Mouse (Mus musculus) liver (tissue): ENCODE data around the gene Flnb.

ENCODE experiments used
- DNase-seq: peaks from one replicate; pipeline ENCODE4 v3.0.0-alpha.2; 2020; ENCODE audit warnings: mixed read lengths

Gene Flnb

GRCm38 (mm10) chr14:7864506-7864899, 46.7 kb downstream of the Flnb start:
- no peak for DNase-seq

- no peak for DNase-seq
Measured at GRCm38 (mm10) chr14:7867224-7867623, 49.5 kb downstream of the Flnb start.

DNA sequence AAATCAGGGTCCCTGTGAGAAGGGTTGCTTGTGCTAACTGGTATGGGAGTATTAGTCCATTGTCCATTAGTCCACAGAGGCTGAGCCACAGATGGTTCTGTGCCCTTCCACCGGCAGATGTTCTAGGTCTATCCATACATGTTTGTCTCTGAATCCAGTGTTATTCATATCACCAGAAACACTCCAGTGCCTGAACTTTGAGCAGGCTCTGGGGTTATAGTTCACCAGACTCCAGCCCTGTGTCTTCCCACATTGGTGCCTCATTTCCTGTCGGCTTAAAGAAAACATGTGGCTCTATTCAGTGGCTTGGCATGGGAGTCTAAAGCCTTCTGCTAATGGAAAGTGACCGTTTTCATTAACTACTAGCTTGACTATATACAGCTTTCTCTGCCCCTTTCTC, 50.1 kb downstream of the Flnb start:
- no peak for DNase-seq

DNA sequence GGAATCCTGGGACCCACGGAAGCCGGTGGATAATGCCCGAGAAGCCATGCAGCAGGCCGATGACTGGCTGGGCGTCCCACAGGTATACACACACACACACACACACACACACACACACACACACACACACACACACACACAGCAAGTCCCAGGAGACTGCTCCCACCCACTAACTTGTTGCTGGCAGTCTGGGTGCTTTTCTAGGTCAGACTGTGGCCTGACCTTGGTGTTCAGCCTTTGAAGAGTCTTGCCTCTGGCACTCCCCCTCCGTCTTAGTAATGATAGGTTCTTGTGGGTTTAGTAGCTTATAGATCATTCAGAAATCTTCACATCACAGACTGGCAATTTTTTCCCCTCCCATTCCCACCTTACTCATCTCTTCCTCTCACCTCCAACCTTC, 52.0 kb downstream of the Flnb start:
- DNase-seq: no peak

GRCm38 (mm10) chr14:7873552-7873951, 55.8 kb downstream of the Flnb start:
- DNase-seq: no peak

- no peak for DNase-seq
Measured at GRCm38 (mm10) chr14:7874495-7874894, 56.7 kb downstream of the Flnb start.

- no peak for DNase-seq
Measured at GRCm38 (mm10) chr14:7877957-7878356, 60.2 kb downstream of the Flnb start.

DNA sequence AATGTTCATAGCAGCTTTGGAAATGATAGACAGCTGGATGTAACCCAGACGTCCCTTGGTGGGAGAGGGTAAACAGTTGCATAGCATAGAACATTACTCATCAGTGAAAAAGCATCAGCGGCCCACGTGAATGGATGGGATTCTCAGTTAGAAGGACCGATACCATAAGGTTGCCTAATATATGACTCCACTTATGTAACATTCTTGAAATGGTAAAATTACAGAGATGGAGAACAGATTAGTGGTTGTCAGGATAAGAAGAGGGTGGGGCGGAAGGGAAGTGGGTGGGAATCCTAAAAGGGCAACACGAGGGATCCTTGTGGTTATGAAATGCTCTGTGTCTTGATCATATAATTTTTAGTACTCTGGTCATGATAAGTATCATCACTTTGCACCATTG, 62.6 kb downstream of the Flnb start:
- DNase-seq: no peak

DNA sequence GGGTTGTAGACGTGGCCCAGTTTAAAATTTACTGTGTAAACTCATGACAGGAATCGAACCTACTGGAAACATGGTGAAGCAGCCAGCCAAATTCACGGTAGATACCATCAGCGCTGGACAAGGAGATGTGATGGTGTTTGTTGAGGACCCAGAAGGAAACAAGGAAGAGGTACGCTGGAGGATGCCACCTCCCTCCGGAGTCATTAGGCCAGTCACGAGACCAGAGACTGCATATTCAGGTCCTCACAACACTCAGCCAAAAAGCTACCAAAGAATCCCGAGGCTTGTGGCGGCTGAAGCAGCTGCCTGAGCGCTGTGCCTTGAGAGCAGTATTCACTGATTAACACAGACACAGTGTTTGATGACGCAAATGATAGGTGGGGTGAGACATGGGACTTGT, 63.8 kb downstream of the Flnb start:
- no peak for DNase-seq

GRCm38 (mm10) chr14:7882050-7882449, 64.3 kb downstream of the Flnb start:
- no peak for DNase-seq

- no peak for DNase-seq
Measured at GRCm38 (mm10) chr14:7884158-7884557, 66.4 kb downstream of the Flnb start.

DNA sequence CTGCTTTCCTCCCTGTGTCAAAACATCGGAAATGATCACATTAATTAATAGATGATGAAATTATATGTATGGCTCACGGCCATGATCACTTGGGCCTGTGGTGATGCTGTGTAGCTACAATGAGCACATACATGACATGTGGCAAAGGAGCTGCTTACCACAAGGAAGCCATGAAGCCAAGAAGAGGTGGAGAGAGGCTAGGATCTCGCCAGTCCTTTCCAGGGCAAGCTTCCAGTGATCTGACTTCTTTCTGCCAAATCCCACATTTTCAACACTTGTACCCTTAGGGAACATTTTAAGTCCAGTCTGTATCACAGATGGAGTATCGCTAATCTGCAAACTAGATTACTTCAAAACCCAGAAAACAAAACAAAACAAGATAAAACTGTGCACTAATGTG, 67.1 kb downstream of the Flnb start:
- no peak for DNase-seq

GRCm38 (mm10) chr14:7885540-7885939, 67.8 kb downstream of the Flnb start:
- DNase-seq: no peak

DNA sequence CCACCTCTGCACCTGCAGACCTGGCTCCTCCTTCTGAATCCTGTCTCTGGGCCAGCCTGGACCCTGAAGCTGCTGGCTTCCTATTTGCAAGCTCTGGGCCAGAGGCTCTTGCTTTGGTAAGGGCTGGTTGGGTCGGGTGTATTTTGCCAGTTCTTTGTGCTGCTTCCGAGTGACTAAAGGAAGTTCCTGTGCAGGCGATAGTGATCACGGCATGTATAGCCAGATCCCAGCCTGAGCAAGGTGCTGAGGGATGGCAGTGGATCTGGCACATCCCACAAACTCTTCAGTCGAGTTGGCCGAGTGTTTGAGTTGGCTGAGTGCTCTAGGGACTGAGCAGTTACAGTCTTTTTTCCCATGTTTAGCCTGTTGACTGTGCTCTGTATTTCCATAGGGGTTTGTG, 68.3 kb downstream of the Flnb start:
- no peak for DNase-seq

DNA sequence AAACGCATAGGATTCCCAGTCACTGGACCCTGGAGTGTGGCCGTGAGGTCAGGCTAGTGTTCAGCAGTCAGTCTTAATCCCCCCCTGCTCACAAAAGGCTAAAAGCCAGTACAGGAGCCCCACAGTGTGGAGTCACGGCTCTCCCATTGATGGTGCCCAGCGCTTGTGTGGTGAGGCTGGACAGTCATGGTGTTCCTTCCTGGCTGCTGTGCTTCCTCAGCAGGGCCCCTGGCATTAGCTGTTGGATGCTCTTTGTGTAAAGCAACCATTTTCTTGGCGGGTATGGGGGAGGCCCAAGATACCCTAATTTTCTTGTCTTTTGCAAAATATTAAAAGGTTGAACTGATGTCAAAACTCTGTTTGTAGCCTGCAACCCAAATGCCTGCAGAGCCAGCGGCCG, 69.4 kb downstream of the Flnb start:
- no peak for DNase-seq

DNA sequence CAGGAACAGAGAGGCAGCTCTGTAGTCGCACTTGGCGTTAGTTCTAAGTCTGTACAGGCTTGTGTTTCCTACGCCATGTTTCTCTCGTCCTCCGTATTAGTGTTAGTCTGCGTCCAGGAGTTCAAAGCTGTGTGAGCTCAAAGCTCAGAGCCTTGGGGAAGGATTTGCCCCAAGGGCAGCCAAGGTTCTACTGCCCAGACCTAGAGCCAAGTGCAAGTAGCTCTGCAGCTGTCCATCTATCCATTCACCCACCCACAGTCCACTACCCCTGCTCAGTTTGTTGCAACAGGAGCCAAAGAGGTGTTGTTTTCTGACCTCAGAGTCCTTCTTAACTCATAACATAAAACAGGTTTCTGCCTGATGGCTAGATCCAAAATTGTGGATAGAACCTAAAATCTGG, 70.5 kb downstream of the Flnb start:
- DNase-seq: no peak

DNA sequence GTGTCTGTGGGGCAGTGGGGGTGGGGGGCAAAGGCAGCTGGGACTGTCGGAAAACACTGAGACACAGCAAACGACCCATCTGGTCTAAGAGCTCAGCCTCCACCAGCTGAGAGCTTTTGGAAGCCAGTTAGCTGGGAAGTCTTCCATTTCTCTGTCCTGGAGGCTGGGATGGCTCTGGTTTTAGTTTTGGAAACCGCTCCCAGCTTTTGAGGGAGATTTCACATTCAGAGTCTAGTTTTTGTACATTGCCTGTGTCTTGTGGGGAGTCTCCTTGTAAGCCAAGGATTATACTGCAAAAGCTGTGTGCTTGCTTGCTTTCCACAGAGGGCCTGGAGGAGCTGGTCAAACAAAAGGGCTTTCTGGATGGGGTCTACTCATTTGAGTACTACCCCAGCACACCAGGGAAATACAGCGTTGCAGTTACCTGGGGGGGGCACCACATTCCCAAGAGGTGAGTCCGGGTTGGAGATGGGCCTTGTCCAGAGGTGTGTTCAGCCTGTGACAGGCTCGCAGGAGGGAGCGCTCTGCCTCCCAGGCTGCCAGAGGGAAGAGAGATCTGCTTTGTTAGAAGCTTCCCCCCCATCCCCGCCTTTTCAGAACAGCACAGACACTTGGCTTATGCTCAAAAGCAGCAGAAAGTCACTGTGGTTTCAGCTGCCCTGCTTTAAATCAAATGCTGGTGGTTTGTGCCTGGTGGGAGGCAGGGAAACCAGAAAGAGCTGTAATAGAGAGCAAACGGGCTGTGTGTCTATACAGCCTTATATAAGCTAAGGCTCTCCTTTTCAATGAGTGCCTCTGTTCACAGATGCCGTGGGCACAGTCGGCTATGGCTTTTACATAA, 71.3 kb downstream of the Flnb start:
- DNase-seq: peak; percentile 37

DNA sequence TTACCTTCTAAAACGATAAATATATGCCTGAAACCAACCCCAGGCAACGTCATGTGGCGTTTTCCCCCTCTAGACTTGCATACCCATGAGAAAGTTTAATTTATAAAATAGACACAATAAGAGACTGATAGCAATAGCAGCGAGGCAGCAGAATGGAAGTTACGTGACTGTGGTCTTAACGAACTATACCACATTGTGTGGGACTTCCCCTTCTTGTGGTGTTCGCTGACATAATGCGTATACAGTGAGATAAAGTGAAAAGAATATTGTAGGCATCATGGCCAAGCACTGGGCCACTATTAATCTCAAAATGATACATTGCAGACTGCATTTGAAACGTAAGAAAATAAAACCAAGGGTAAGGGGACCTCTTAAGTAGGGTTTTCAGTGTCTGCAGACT, 72.1 kb downstream of the Flnb start:
- no peak for DNase-seq

DNA sequence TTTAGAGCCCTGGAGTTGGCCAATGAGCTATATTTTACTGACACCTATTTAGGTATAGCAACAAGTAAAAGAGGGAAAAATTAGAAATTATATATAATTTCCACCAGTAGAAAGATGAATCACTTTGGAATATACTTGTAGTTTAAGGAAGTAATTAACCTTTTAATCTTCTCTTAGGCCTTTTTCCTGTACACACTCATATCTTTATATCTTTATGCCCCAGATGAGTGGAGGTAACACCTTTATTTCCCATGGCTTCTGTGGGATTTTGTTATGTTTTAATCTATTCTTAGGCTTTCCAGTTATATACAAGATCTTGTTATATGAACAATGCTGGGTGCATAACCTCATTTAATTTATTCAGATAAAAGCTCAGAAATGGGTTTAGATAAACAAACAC, 73.6 kb downstream of the Flnb start:
- DNase-seq: no peak

- no peak for DNase-seq
Measured at GRCm38 (mm10) chr14:7896126-7896525, 78.4 kb downstream of the Flnb start.

DNA sequence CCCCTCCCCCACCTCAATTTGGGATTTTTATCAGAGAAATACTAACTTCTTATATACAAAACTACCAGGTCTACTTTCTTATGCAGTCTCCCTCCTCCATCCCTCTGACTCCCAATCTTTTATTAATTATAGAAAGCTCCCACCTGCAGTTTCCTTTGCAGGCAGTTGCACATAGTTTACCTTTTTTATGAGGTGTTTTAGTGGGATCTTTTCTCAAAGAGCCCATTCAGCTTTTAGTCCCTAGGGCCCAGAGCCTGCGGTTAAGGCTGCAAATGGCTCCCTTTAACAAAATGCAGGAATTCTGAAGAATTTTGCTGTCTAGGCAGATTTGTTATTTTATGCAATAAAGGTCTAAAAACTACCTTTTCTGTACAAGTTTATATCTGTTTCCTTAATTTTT, 78.9 kb downstream of the Flnb start:
- DNase-seq: no peak

GRCm38 (mm10) chr14:7899986-7900385, 82.2 kb downstream of the Flnb start:
- no peak for DNase-seq

GRCm38 (mm10) chr14:7900481-7901049, 82.8 kb downstream of the Flnb start:
- no peak for DNase-seq

- no peak for DNase-seq
Measured at GRCm38 (mm10) chr14:7901484-7902240, 83.9 kb downstream of the Flnb start.
